Mouse (Mus musculus): ENCODE measurements around the gene Srrd.

DNA sequence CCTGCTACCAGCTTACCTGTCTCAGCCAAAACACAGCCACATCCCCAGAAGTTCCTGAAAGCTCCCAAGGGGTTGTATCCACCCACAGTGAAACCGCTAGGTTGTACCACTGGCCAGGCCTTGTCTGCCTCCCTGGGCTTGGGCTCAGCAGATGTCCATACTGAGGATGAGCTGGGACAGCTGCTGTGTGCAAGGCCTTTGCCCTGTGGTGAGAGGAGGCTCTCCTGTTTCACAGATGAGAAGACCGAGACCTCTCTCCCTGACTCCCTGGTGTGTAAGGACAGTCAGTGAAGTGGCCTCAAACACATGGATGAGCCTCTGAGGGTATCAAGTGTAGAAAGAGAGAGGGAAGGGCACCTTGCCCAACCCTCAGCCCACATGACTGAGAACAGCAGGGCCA is 55.2 kb downstream of the Srrd start:
- TF ChIP-seq CTCF (IDR thresholded peaks at IDR 0.05; ENCODE audit: low read depth) (no peak), EP300 (optimal IDR thresholded peaks at IDR 0.05) (no peak)

All from stomach, postnatal 0 days (tissue).